Mouse (Mus musculus): ENCODE results near the gene Nudc. TPM values are rescaled to one million over a fixed set of nuclear protein-coding genes. Genes with fewer than 3 reads are reported as not detected.

The Nudc gene
- 10 to 100 TPM; 66.9 to 67.9 TPM for total RNA-seq (2021)

GRCm38 (mm10) chr4:133545272-133546231 lies at the start of gene Nudc:
Nudc (minus strand) TSS chr4:133545996.
- DNase-seq (ENCODE audit: low spot score), result peak; percentile 94
- intact Hi-C loops (cut with DNase I), result no loop called here

- DNase-seq (ENCODE audit: low spot score), result no peak
- intact Hi-C loops (cut with DNase I), result no loop called here
These were observed 49.7 kb upstream of the Nudc start for GRCm38 (mm10) chr4:133595538-133595937.

GRCm38 (mm10) chr4:133592570-133592969 lies 46.8 kb upstream of the Nudc start:
- intact Hi-C loops (cut with DNase I), result loop anchor here (1.0 to 2.0 kb wide), 3 partner anchors 16 to 236 kb away; partner anchors contain the start of gene Zdhhc18
- peak; percentile 35 for DNase-seq (ENCODE audit: low spot score)

- intact Hi-C loops (cut with DNase I), result no loop called here
- DNase-seq (ENCODE audit: low spot score), result peak; percentile 53
These were observed 38.5 kb upstream of the Nudc start, which contains the start of gene Gpn2 for GRCm38 (mm10) chr4:133584059-133584951. Gpn2 (plus strand) TSS chr4:133584362.

GRCm38 (mm10) chr4:133583690-133584058 lies 37.9 kb upstream of the Nudc start:
- intact Hi-C loops (cut with DNase I), result no loop called here
- no peak for DNase-seq (ENCODE audit: low spot score)

- intact Hi-C loops (cut with DNase I), result no loop called here
- DNase-seq (ENCODE audit: low spot score), result no peak
These were observed 32.2 kb upstream of the Nudc start for GRCm38 (mm10) chr4:133577983-133578382.

GRCm38 (mm10) chr4:133574843-133575202 lies 29.0 kb upstream of the Nudc start:
- intact Hi-C loops (cut with DNase I), result no loop called here
- no peak for DNase-seq (ENCODE audit: low spot score)

GRCm38 (mm10) chr4:133574070-133574842 lies 28.5 kb upstream of the Nudc start, which contains the start of gene Gpatch3:
Gpatch3 (plus strand) TSS chr4:133574745.
- intact Hi-C loops (cut with DNase I), result no loop called here

GRCm38 (mm10) chr4:133570066-133570466 lies 24.3 kb upstream of the Nudc start:
- no peak for DNase-seq (ENCODE audit: low spot score)
- intact Hi-C loops (cut with DNase I), result no loop called here

More at GRCm38 (mm10) chr4:133574070-133574842, 28.5 kb upstream of the Nudc start, which contains the start of gene Gpatch3:
- peak; percentile 83 for DNase-seq (ENCODE audit: low spot score)

- DNase-seq (ENCODE audit: low spot score), result no peak
- intact Hi-C loops (cut with DNase I), result no loop called here
These were observed 23.7 kb upstream of the Nudc start for GRCm38 (mm10) chr4:133569291-133570065.

GRCm38 (mm10) chr4:133567251-133567650 lies 21.5 kb upstream of the Nudc start:
- intact Hi-C loops (cut with DNase I), result no loop called here
- no peak for DNase-seq (ENCODE audit: low spot score)

- DNase-seq (ENCODE audit: low spot score), result peak; percentile 38
- intact Hi-C loops (cut with DNase I), result no loop called here
These were observed 17.4 kb upstream of the Nudc start for GRCm38 (mm10) chr4:133563123-133563571.

GRCm38 (mm10) chr4:133561622-133562021 lies 15.8 kb upstream of the Nudc start:
- DNase-seq (ENCODE audit: low spot score), result no peak
- intact Hi-C loops (cut with DNase I), result no loop called here

GRCm38 (mm10) chr4:133559846-133560245 lies 14.1 kb upstream of the Nudc start:
- intact Hi-C loops (cut with DNase I), result no loop called here
- DNase-seq (ENCODE audit: low spot score), result no peak

GRCm38 (mm10) chr4:133557041-133557717 lies 11.4 kb upstream of the Nudc start:
- intact Hi-C loops (cut with DNase I), result no loop called here
- no peak for DNase-seq (ENCODE audit: low spot score)

GRCm38 (mm10) chr4:133553448-133554330 lies 7.9 kb upstream of the Nudc start:
- intact Hi-C loops (cut with DNase I), result no loop called here
- DNase-seq (ENCODE audit: low spot score), result no peak

- intact Hi-C loops (cut with DNase I), result no loop called here
- no peak for DNase-seq (ENCODE audit: low spot score)
These were observed 7.1 kb upstream of the Nudc start, which contains the start of gene Nr0b2 for GRCm38 (mm10) chr4:133552768-133553447. Nr0b2 (plus strand) TSS chr4:133553376.
